19 mouse cellular contexts compared by ENCODE assay signal in genomic region chr10:19582806-19583430, GRCm38 (mm10). TPM values are rescaled to one million over a fixed set of nuclear protein-coding genes. Genes with fewer than 3 reads are reported as not detected.
DNase-seq lines count a peak whose midpoint lies in the region; ATAC-seq lines count a peak whose summit lies in the region.
"Had no signal": no experiment of that assay in that cellular context is flagged by ENCODE, and none has a peak within 500 bp of the region (broad histone marks: within the 10 kb centered on the region; RNA-seq: fewer than 3 reads in every experiment).

No protein-coding gene starts in this region.

- no peak overlapping the region for H3K4me2 ChIP-seq in heart, embryonic 16.5 days (ENCODE audit: low read depth, low read length)
- H3K4me2 ChIP-seq: forebrain, embryonic 15.5 days; midbrain, embryonic 11.5 days had no signal

- no peak for DNase-seq in heart, postnatal 10 days
- DNase-seq in 416B (ENCODE audit: low read depth) = peak; percentile 41
- DNase-seq in adrenal gland, postnatal 14 days = no peak
- DNase-seq in Muller cell, postnatal 12 days (ENCODE audit: inconsistent ontology term) = no peak
- DNase-seq in frontal cortex, postnatal 25 days (ENCODE audit: low spot score in 2 of 2) = no peak
- DNase-seq: cerebellum, adult 9-11 months; kidney, adult 18-20 months; lung, adult 2 months; retina, postnatal 1 day had no signal

- no peak overlapping the region for H3K9ac ChIP-seq in heart, embryonic 16.5 days (ENCODE audit: low read length)
- H3K9ac ChIP-seq: forebrain, embryonic 15.5 days had no signal

- H3K27ac ChIP-seq in heart, embryonic 16.5 days (ENCODE audit: low read length) = 0 out of 2 replicates have a peak overlapping the region, but pooled peaks have one; percentile 32
- peak overlapping the region; percentile 88 for H3K27ac ChIP-seq in macrophage
- H3K27ac ChIP-seq: forebrain, embryonic 15.5 days had no signal

- ATAC-seq in heart, embryonic 16.5 days (replicated peaks; ENCODE audit: extremely low read depth, insufficient read depth, low FRiP score) = no peak
- ATAC-seq in granulocyte monocyte progenitor cell, adult 5-6 weeks (replicated peaks; ENCODE audit: poor library complexity, severe bottlenecking) = peak; percentile 34; the same call in 1 of the 2 replicates
- ATAC-seq: forebrain, embryonic 15.5 days had no signal

- intact Hi-C loops in heart, postnatal 10 days (cut with DNase I) = no loop called here

- no peaks in the 10 kb centered on the region for H3K36me3 ChIP-seq in heart, embryonic 16.5 days (ENCODE audit: control insufficient read depth, insufficient read depth)
- H3K36me3 ChIP-seq in macrophage (ENCODE audit: inconsistent target) = no peaks in the 10 kb centered on the region
- H3K36me3 ChIP-seq: forebrain, embryonic 15.5 days had no signal

- no peak overlapping the region for H3K4me3 ChIP-seq in heart, embryonic 16.5 days (ENCODE audit: low read length)
- H3K4me3 ChIP-seq in macrophage (ENCODE audit: inconsistent target) = no peak overlapping the region
- H3K4me3 ChIP-seq: forebrain, embryonic 15.5 days had no signal

- WGBS in heart, embryonic 16.5 days = 54% methylated on average over 7 of the region's 7 CpGs
- WGBS in macrophage (ENCODE audit: missing documents) = 28% methylated on average over 7 of the region's 7 CpGs

- no peaks in the 10 kb centered on the region for H3K9me3 ChIP-seq in heart, embryonic 16.5 days (replicated peaks; ENCODE audit: control insufficient read depth, low read length)
- H3K9me3 ChIP-seq: forebrain, embryonic 15.5 days had no signal

- no peaks in the 10 kb centered on the region for H3K79me2 ChIP-seq in macrophage (ENCODE audit: inconsistent target)

- no peaks in the 10 kb centered on the region for H3K27me3 ChIP-seq in heart, embryonic 16.5 days (ENCODE audit: control insufficient read depth, insufficient read depth, low read length)
- H3K27me3 ChIP-seq: forebrain, embryonic 15.5 days had no signal

- H3K4me1 ChIP-seq in heart, embryonic 16.5 days (ENCODE audit: control insufficient read depth, insufficient read depth, low read length) = no peaks in the 10 kb centered on the region; the same call in 1 of the 2 replicates

RNA-seq across cellular contexts. Expression of gene Ifngr1, which starts 8.8 kb away (rescaled TPM):
- 50.2 and 69.7 TPM in 2 replicates for polyA plus RNA-seq in heart, embryonic 16.5 days (2015; fragmentation: Nextera tagmentation; extraction: Ambion mirVana)
- 10 to 100 TPM; 45.7 to 55.4 TPM for total RNA-seq in heart, postnatal 10 days (2021)
- total RNA-seq in granulocyte monocyte progenitor cell, adult 5-6 weeks (2014; fragmentation: Nextera tagmentation) = 255 and 265 TPM in 2 replicates
- total RNA-seq in granulocyte monocyte progenitor cell, adult 5-6 weeks (2017) = 355 and 356 TPM in 2 replicates
- 100 to 1,000 TPM in 20 of 26 experiments, 10 to 100 TPM in 6; 26.1 to 449 (median 139) TPM for total RNA-seq in macrophage (2018; cell fraction: chromatin; rRNA removed)
- total RNA-seq in macrophage (2018; cell fraction: cytosol; rRNA removed) = 100 to 1,000 TPM in 25 of 26 experiments, 10 to 100 TPM in 1; 99.1 to 216 (median 133) TPM
- 100 to 1,000 TPM in 25 of 26 experiments, 10 to 100 TPM in 1; 62.6 to 584 (median 228) TPM for total RNA-seq in macrophage (2018; cell fraction: nucleus; rRNA removed)
- polyA plus RNA-seq in macrophage (2018) = 152 to 186 TPM (median 172 TPM) in 3 replicates
- 69.0 and 96.6 TPM in 2 replicates for total RNA-seq in adrenal gland, postnatal 14 days (2021)

RNA-seq across cellular contexts. Expression of gene Il22ra2, which starts 38.9 kb away (rescaled TPM):
- not detected in 2 replicates for polyA plus RNA-seq in heart, embryonic 16.5 days (2015; fragmentation: Nextera tagmentation; extraction: Ambion mirVana)
- total RNA-seq in heart, postnatal 10 days (2021) = not detected
- total RNA-seq in granulocyte monocyte progenitor cell, adult 5-6 weeks (2014; fragmentation: Nextera tagmentation) = 4.4 and 4.6 TPM in 2 replicates
- 3.2 and 6.5 TPM in 2 replicates for total RNA-seq in granulocyte monocyte progenitor cell, adult 5-6 weeks (2017)
- total RNA-seq in macrophage (2018; cell fraction: chromatin; rRNA removed) = not detected
- total RNA-seq in macrophage (2018; cell fraction: cytosol; rRNA removed) = not detected
- under 1 TPM in 1 of 26 experiments, not detected in 25; 0.65 TPM for total RNA-seq in macrophage (2018; cell fraction: nucleus; rRNA removed)
- not detected in 3 replicates for polyA plus RNA-seq in macrophage (2018)
- 0.19 and 1.5 TPM in 2 replicates for total RNA-seq in adrenal gland, postnatal 14 days (2021)
- total RNA-seq: adrenal gland, postnatal 4 days; heart, adult 8-10 months; left cerebral cortex, adult 18-20 months had no signal
- polyA plus RNA-seq: CD4-positive, CD25-positive, alpha-beta regulatory T cell, adult 4 months; forebrain, embryonic 15.5 days; midbrain, embryonic 11.5 days; neural tube, embryonic 11.5 days had no signal
